Mouse (Mus musculus) retina, postnatal 7 days (tissue): ENCODE results near the gene Med23.

Experiments
- DNase-seq: peaks from one replicate; pipeline ENCODE4 v3.0.0-alpha.2; 2012; ENCODE audit warnings: low read depth, low spot score

Med23 gene

DNA sequence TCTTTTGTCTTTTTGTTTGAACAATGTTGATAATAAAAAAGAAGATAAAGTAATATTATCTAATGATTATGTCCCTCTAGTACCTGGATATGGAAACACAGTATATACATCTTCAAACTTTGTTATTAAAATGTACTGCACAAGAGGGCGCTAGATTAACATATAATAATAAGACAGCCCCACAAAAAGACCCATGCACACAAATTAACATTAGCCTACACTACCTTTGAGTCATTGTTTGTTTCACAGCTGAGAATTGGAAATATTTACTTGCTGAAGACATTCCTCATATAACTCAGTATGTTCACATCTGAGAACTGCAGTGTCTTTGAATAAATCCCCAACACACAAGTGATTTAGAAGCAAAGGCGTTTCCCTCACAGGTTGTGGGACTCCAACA is 91.3 kb downstream of the Med23 start:
- peak; percentile 24 for DNase-seq

GRCm38 (mm10) chr10:24961889-24962288 is 92.1 kb downstream of the Med23 start:
- no peak for DNase-seq
